Mouse (Mus musculus) E14TG2a.4 (cell line): ENCODE measurements at regions not wholly inside any gene's neighbourhood (a gene's known extent, or its start where the extent isn't known, plus 50 kb on each side); places are given as distances from the start of the nearest gene placed in this dataset.

ENCODE experiments used
- H3K27me3 ChIP-seq: 2 replicates; pipeline ENCODE4 v1.6.1; 2014; ENCODE audit warnings: low read length, control low read depth; ENCODE audit not compliant: insufficient read depth
- H3K36me3 ChIP-seq: 2 replicates; pipeline ENCODE4 v1.6.1; 2014; ENCODE audit warnings: low read length, control low read depth; ENCODE audit not compliant: insufficient read depth
- H3K4me1 ChIP-seq: replicated peaks from 2 replicates; pipeline ENCODE4 v1.6.1; 2014; ENCODE audit warnings: low read depth, low read length, control low read depth
- H3K4me3 ChIP-seq: replicated peaks from 2 replicates; pipeline ENCODE4 v1.5.1; 2014; ENCODE audit warnings: mild to moderate bottlenecking, low read length
- H3K9me3 ChIP-seq: 2 replicates; pipeline ENCODE4 v1.6.1; 2014; ENCODE audit warnings: low read length, control low read depth
- CTCF ChIP-seq: conservative IDR thresholded peaks from 2 replicates; pipeline ENCODE4 v1.5.1; 2014; ENCODE audit warnings: low read length
- NANOG ChIP-seq: IDR thresholded peaks from 2 replicates; pipeline ENCODE4 v1.6.1; 2014; ENCODE audit warnings: borderline replicate concordance, low read length, mixed read lengths
- POU5F1 ChIP-seq: IDR thresholded peaks from 2 replicates; pipeline ENCODE4 v1.6.1; 2014; ENCODE audit warnings: low read length, borderline replicate concordance

DNA sequence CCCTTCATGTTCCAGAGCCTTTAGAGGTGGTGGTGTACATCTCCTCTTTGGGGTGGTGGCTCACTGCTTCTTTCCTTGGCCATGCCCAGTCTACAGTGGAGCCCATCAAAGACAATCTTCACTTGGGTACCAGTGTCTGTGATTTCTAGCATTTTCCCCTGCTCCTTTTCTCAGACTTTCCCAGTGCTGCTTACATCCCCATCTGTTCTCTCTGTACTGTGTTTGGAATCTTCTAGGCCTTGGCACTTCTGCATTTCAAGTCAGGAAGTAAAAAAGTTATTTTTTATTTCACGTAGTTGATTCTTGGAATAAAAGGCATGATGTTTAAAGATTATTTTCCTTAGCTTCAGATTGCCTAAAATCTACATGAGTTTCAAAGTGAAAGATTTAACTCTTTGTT, 455.4 kb downstream of the Sorl1 start:
- TF ChIP-seq NANOG (no peak), CTCF (no peak), POU5F1 (no peak)
- Histone ChIP-seq H3K4me1 (no peaks in the 10 kb centered on the region), H3K27me3 (no peaks in the 10 kb centered on the region)

DNA sequence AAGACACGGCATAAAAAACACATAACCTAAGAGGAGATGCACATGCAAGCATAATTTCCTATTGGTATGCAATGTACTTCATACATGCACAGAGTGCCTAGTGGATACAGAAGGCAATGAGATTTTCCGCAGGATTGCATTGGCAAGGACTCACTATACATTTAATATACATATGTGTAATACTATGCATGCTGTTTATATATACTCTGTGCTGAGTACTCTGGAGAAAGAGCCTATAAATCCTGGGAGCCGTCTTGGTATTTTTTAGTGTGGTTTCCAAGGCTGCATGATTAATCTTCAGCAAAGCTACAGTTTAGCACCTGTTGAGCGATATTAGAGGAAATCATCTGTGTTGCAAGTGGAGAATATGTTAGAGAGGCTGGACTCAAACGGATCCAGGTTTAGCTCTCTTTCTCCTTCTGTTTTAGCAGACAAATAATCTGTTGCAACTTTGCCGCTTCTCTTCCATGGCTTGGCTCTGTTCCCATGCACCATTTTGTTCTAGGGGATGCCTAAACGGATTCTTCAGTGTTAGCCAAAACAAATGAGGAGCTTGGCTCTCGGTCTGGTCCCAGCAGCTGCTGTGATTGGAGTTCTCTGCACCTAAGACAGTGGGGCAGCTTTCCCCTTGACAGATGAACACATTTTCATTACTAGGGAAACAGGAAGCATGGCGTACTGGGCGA, 459.0 kb downstream of the Sorl1 start:
- Histone ChIP-seq H3K36me3 (no peaks in the 10 kb centered on the region), H3K4me1 (no peaks in the 10 kb centered on the region), H3K9me3 (no peaks in the 10 kb centered on the region), H3K27me3 (no peaks in the 10 kb centered on the region), H3K4me3 (no peak overlapping the region)
- TF ChIP-seq NANOG (no peak), CTCF (no peak), POU5F1 (no peak)

More for the DNA sequence above, 455.4 kb downstream of the Sorl1 start:
- no peak overlapping the region for H3K4me3 ChIP-seq
- no peaks in the 10 kb centered on the region for H3K9me3 ChIP-seq
- H3K36me3 ChIP-seq, result no peaks in the 10 kb centered on the region

GRCm38 (mm10) chr9:41660576-41660975, 463.5 kb downstream of the Sorl1 start:
- no peaks in the 10 kb centered on the region for H3K27me3 ChIP-seq
- H3K9me3 ChIP-seq, result no peaks in the 10 kb centered on the region
- H3K36me3 ChIP-seq, result no peaks in the 10 kb centered on the region
- no peak overlapping the region for H3K4me3 ChIP-seq
- TF ChIP-seq NANOG (no peak), CTCF (no peak), POU5F1 (no peak)
- H3K4me1 ChIP-seq, result no peaks in the 10 kb centered on the region

DNA sequence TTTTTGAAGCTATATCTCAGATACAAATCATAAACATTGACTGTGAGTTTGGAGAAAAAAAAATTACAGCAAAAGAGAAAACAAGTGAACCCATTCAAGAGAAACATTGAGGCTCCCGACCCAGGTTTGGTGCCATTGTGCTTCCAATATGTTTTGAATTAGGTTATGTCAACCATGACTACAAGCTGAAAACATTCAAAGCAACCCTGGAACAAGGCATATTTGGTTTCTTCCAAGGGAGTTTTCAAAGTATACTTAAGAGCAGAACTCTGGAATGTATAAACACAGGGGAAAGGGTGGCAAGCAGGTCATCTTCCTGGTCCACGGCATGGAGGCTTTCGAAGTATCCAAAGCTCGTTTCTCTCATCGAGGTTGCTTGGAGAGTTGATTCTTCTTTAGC, 464.1 kb downstream of the Sorl1 start:
- no peaks in the 10 kb centered on the region for H3K27me3 ChIP-seq
- no peak overlapping the region for H3K4me3 ChIP-seq
- no peaks in the 10 kb centered on the region for H3K9me3 ChIP-seq
- TF ChIP-seq POU5F1 (no peak), NANOG (no peak), CTCF (no peak)
- H3K4me1 ChIP-seq, result no peaks in the 10 kb centered on the region
- H3K36me3 ChIP-seq, result no peaks in the 10 kb centered on the region

DNA sequence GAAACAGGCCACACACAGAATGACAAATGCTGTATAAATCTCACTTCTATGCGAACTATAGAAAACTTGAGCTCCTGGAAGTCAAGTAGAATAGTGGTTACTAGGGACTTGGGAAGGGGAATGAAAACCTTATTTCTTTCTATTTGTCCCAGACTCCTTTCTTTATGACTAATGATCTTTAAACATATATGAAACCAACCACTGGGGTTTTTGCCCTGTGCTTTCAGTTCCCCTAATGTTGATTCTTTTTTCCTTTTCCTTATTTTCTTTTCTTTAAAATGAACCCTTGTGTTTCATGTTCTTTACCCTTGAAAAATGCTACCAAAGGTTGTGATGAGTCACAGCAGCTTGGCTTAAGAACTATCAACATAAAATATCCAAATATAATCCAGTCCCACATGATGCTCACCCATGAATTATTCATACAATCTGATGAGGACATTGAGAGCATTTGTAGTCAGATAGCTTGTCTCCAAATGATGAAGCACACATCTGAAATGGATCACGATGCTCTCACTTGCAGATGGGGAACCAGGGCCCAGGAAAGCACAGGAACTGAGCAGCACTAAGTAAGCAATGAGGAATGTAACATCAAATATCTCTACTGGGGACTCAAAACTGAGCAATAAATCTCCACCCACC, 470.2 kb upstream of the Ubash3b start:
- Histone ChIP-seq H3K36me3 (no peaks in the 10 kb centered on the region), H3K4me3 (no peak overlapping the region), H3K9me3 (no peaks in the 10 kb centered on the region), H3K4me1 (0 out of 2 replicates have a peak, but pooled peaks cover under 1% of the 10 kb centered on the region), H3K27me3 (no peaks in the 10 kb centered on the region)
- TF ChIP-seq POU5F1, result no peak
- TF ChIP-seq NANOG, result no peak
- TF ChIP-seq CTCF, result no peak

DNA sequence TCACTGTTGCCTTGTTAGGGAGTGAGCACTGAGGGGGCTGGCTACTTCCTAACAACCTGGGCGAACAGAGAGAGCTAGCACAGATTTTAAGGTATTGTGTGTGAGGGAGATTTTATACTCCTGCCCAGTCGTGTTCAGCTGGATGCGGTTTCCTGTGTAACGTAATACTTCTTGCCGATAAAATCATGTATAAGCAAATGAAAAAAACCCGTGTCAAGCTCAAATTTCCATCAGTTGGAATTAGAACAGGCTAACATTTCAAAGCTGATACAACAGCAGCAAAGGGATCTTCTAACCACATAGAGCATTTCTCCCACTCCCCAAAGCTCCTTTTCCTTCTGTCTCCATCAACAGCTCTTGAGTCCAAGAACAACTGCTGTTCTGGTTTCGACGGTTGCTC, 459.8 kb upstream of the Ubash3b start:
- TF ChIP-seq NANOG (no peak), POU5F1 (no peak), CTCF (no peak)
- no peak overlapping the region for H3K4me3 ChIP-seq
- no peaks in the 10 kb centered on the region for H3K4me1 ChIP-seq
- no peaks in the 10 kb centered on the region for H3K9me3 ChIP-seq
- no peaks in the 10 kb centered on the region for H3K27me3 ChIP-seq
- no peaks in the 10 kb centered on the region for H3K36me3 ChIP-seq

GRCm38 (mm10) chr9:41614002-41614401, 452.5 kb upstream of the Ubash3b start:
- H3K4me3 ChIP-seq, result no peak overlapping the region
- no peaks in the 10 kb centered on the region for H3K9me3 ChIP-seq
- H3K27me3 ChIP-seq, result no peaks in the 10 kb centered on the region
- TF ChIP-seq CTCF, result no peak
- no peak for TF ChIP-seq NANOG
- 0 out of 2 replicates have a peak, but pooled peaks cover 3% of the 10 kb centered on the region for H3K4me1 ChIP-seq
- H3K36me3 ChIP-seq, result no peaks in the 10 kb centered on the region

GRCm38 (mm10) chr9:41612802-41613550, 451.5 kb upstream of the Ubash3b start:
- Histone ChIP-seq H3K36me3 (no peaks in the 10 kb centered on the region), H3K4me3 (no peak overlapping the region), H3K4me1 (0 out of 2 replicates have a peak, but pooled peaks cover 3% of the 10 kb centered on the region), H3K9me3 (no peaks in the 10 kb centered on the region), H3K27me3 (no peaks in the 10 kb centered on the region)
- TF ChIP-seq POU5F1 (no peak), NANOG (no peak), CTCF (no peak)
